ENCODE assay signal across 22 mouse cellular contexts in genomic region chrX:31775937-31776336, GRCm38 (mm10). TPM values are rescaled to one million over a fixed set of nuclear protein-coding genes. Genes with fewer than 3 reads are reported as not detected.
DNase-seq lines count a peak whose midpoint lies in the region; ATAC-seq and TF ChIP-seq lines count a peak whose summit lies in the region.
"Not testable (repeated sequence)": the region's sequence is repeated elsewhere in the genome, so short reads cannot be mapped to it uniquely, and the experiment has no call there.
"Had no signal": no experiment of that assay in that cellular context is flagged by ENCODE, and none has a peak within 500 bp of the region (broad histone marks: within the 10 kb centered on the region; RNA-seq: fewer than 3 reads in every experiment).

No protein-coding gene starts in this region.

- H3K79me2 ChIP-seq in MEL (ENCODE audit: control insufficient read depth, insufficient read depth, low read length, poor library complexity), result not testable (repeated sequence)

- H3K4me1 ChIP-seq in MEL (ENCODE audit: control insufficient read depth in 1 of 2, insufficient read depth in 2 of 2, low read length in 2 of 2); heart, embryonic 10.5 days; hindbrain, embryonic 13.5 days (replicated peaks); limb, embryonic 11.5 days (ENCODE audit: control insufficient read depth, insufficient read depth, low read length): not testable (repeated sequence)

- 0 out of 2 replicates have a peak, but pooled peaks have one; percentile 21 for ATAC-seq in hindbrain, embryonic 13.5 days (ENCODE audit: low FRiP score)
- not testable (repeated sequence) for ATAC-seq in limb, embryonic 11.5 days (ENCODE audit: insufficient number of reproducible peaks, low FRiP score, low TSS enrichment, low read depth)

- TF ChIP-seq EP300 in MEL (IDR thresholded peaks at IDR 0.05; ENCODE audit: low read depth in 1 of 2, low read length in 2 of 2), result not testable (repeated sequence)

- H3K27me3 ChIP-seq in MEL (ENCODE audit: control insufficient read depth in 1 of 2, insufficient read depth in 2 of 2, low read length in 2 of 2); heart, embryonic 10.5 days (ENCODE audit: insufficient read depth, poor library complexity, severe bottlenecking); hindbrain, embryonic 13.5 days; limb, embryonic 11.5 days (ENCODE audit: control insufficient read depth, insufficient read depth, low read length): not testable (repeated sequence)

- not testable (repeated sequence) for H3K36me3 ChIP-seq in MEL (ENCODE audit: control insufficient read depth in 1 of 2, insufficient read depth in 2 of 2, low read length in 2 of 2); heart, embryonic 10.5 days; hindbrain, embryonic 13.5 days; limb, embryonic 11.5 days (ENCODE audit: control insufficient read depth, insufficient read depth, low read length)

- H3K4me3 ChIP-seq in MEL (ENCODE audit: control insufficient read depth in 1 of 2, insufficient read depth in 1 of 2, low read depth in 2 of 2, low read length in 2 of 2); heart, embryonic 10.5 days; hindbrain, embryonic 13.5 days; limb, embryonic 11.5 days (ENCODE audit: low read depth, low read length): not testable (repeated sequence)

- not testable (repeated sequence) for TF ChIP-seq RAD21 in MEL (IDR thresholded peaks at IDR 0.05; ENCODE audit: low read depth, low read length)

- 75% methylated on average over 8 of the region's 8 CpGs for WGBS in heart, embryonic 10.5 days
- 84% methylated on average over 8 of the region's 8 CpGs for WGBS in hindbrain, embryonic 13.5 days
- WGBS in limb, embryonic 11.5 days, result 85% methylated on average over 8 of the region's 8 CpGs

- TF ChIP-seq POLR2A in MEL (IDR thresholded peaks at IDR 0.05; ENCODE audit: control insufficient read depth in 1 of 2, insufficient read depth in 1 of 2, low read depth in 1 of 2, low read length in 2 of 2, poor library complexity in 1 of 2), result not testable (repeated sequence)

- TF ChIP-seq CTCF in MEL (IDR thresholded peaks at IDR 0.05 in 2 of 3, conservative IDR thresholded peaks at IDR 0.05 in 1 of 3; ENCODE audit: control insufficient read depth in 1 of 3, insufficient read depth in 1 of 3, low read depth in 2 of 3, low read length in 3 of 3, poor library complexity in 1 of 3, severe bottlenecking in 1 of 3), result not testable (repeated sequence)

- not testable (repeated sequence) for H3K4me2 ChIP-seq in hindbrain, embryonic 13.5 days; limb, embryonic 11.5 days (ENCODE audit: low read depth, severe bottlenecking)

- peak; percentile 0 for DNase-seq in MEL (ENCODE audit: low read depth, low spot score)
- peak; percentile 87 for DNase-seq in heart, adult 11 months
- DNase-seq in heart, embryonic 10.5 days (ENCODE audit: low spot score), result peak; percentile 69
- peak; percentile 15 for DNase-seq in limb, embryonic 11.5 days (ENCODE audit: low spot score)

- not testable (repeated sequence) for H3K9ac ChIP-seq in MEL (ENCODE audit: control insufficient read depth, low read depth, low read length, poor library complexity, severe bottlenecking); hindbrain, embryonic 13.5 days; limb, embryonic 11.5 days (ENCODE audit: low read length)

- H3K9me3 ChIP-seq in MEL (replicated peaks; ENCODE audit: insufficient read depth, low read length), result not testable (repeated sequence)
- H3K9me3 ChIP-seq in heart, embryonic 10.5 days, result peaks cover 65% of the 10 kb centered on the region
- H3K9me3 ChIP-seq in hindbrain, embryonic 13.5 days, result peaks cover 61% of the 10 kb centered on the region
- H3K9me3 ChIP-seq in limb, embryonic 11.5 days (ENCODE audit: control insufficient read depth, low read length), result peaks cover 49% of the 10 kb centered on the region

- not testable (repeated sequence) for H3K27ac ChIP-seq in MEL (ENCODE audit: control insufficient read depth, low read depth, low read length); heart, embryonic 10.5 days; hindbrain, embryonic 13.5 days; limb, embryonic 11.5 days (replicated peaks; ENCODE audit: low read depth, low read length)

RNA-seq across cellular contexts. Expression of gene Btbd35f25, which starts 59.0 kb away (rescaled TPM):
- total RNA-seq in MEL (2012; rRNA removed), result not detected in 2 replicates
- not detected for polyA plus RNA-seq in MEL (2012; ENCODE audit: insufficient read depth in 1 of 2, insufficient read length in 2 of 2, low read depth in 1 of 2, low replicate concordance in 2 of 2, missing spikeins in 1 of 2)
- polyA plus RNA-seq in heart, embryonic 10.5 days (2016; fragmentation: Nextera tagmentation; extraction: Ambion mirVana), result not detected in 2 replicates
- polyA plus RNA-seq in hindbrain, embryonic 13.5 days (2015; fragmentation: Nextera tagmentation; extraction: Ambion mirVana), result not detected in 2 replicates
- not detected in 2 replicates for polyA plus RNA-seq in limb, embryonic 11.5 days (2014; fragmentation: Nextera tagmentation; extraction: Ambion mirVana)
- total RNA-seq: adrenal gland, adult 18-20 months; adrenal gland, adult 2 months; adrenal gland, adult 8-10 months; adrenal gland, postnatal 10 days; adrenal gland, postnatal 14 days; adrenal gland, postnatal 25 days; adrenal gland, postnatal 36 days; adrenal gland, postnatal 4 days; CH12.LX; ES-E14; G1E had no signal
- polyA plus RNA-seq: activated CD4-positive, CD25-positive, alpha-beta regulatory T cell, adult 4 months; adrenal gland, adult 2 months; brain, embryonic 14.5 days; C2C12; CD4-positive, CD25-positive, alpha-beta regulatory T cell, adult 4 months; cerebellum, adult 2 months; G1E; Patski had no signal

Comparison
In these comparisons a context has a peak if more than half of its experiments do, and no peak if none do; other contexts are left out.
1. DNase-seq: peak in every context shown above with its lines; median percentile 87 in heart, adult 11 months; 69 in heart, embryonic 10.5 days; 15 in limb, embryonic 11.5 days; 0 in MEL.